Mouse (Mus musculus): ENCODE results near the gene Pex11g. TPM values are rescaled to one million over a fixed set of nuclear protein-coding genes. Genes with fewer than 3 reads are reported as not detected.

Gene Pex11g
- polyA plus RNA-seq, 1 experiment from 2014 or later: 9.7 TPM

DNA sequence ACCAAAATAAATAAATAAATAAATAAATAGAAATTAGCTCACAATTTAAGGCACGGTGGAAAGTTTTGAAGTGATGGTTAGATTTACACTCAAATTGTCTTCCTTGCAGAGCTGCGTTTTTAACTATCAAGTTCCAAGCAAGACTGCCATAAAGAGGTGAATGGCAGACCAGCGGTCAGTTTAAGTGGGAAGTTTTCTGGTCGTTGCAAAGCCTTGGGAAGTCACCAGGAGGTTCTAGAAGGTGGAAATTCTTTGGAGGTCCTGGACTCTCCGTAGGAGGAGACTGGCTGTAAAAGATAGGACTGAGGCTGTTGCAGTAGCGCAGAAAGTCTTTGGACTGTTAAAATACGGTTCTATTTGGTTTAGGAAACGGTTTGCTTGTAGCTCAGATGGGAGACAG lies 32.3 kb upstream of the Pex11g start:
- no peaks in the 10 kb centered on the region for H3K9me3 ChIP-seq (replicated peaks)
- peak overlapping the region; percentile 64 for H3K4me2 ChIP-seq (replicated peaks)
- ATAC-seq (ENCODE audit: insufficient number of reproducible peaks, low FRiP score, low TSS enrichment, low read depth): no peak
- H3K4me3 ChIP-seq (replicated peaks): peak overlapping the region; percentile 80
- no peaks in the 10 kb centered on the region for H3K27me3 ChIP-seq
- peaks cover 22% of the 10 kb centered on the region for H3K36me3 ChIP-seq
- H3K4me1 ChIP-seq: peaks cover 23% of the 10 kb centered on the region
- H3K9ac ChIP-seq: peak overlapping the region; percentile 74
- 6% methylated on average over 8 of the region's 8 CpGs for WGBS
- H3K27ac ChIP-seq (replicated peaks): peak overlapping the region; percentile 89

DNA sequence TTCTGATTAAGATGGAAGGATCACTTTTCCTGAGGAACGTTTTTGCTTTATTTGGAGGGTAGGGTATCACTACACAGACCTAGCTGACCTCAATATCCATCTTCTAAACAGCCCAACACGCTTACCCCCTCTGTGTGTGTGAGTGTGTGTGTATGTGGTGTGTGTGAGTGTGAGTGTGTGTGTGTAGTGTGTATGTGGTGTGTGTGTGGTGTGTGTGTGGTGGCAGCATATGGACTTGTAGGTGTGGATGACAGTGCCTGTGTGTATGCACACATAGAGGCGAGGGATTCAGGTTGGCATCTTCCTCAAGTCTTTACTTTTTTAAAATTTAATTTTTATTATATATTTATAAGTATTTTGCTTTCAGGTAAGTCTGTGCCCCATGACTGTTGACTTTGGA lies 31.1 kb upstream of the Pex11g start:
- Histone ChIP-seq H3K27ac (replicated peaks) (no peak overlapping the region), H3K36me3 (peaks cover 27% of the 10 kb centered on the region), H3K4me1 (peaks cover 31% of the 10 kb centered on the region), H3K4me2 (replicated peaks) (no peak overlapping the region), H3K27me3 (no peaks in the 10 kb centered on the region), H3K9ac (no peak overlapping the region), H3K9me3 (replicated peaks) (no peaks in the 10 kb centered on the region), H3K4me3 (replicated peaks) (no peak overlapping the region)
- WGBS: 90% methylated on average over 3 of the region's 3 CpGs
- ATAC-seq (ENCODE audit: insufficient number of reproducible peaks, low FRiP score, low TSS enrichment, low read depth): no peak

DNA sequence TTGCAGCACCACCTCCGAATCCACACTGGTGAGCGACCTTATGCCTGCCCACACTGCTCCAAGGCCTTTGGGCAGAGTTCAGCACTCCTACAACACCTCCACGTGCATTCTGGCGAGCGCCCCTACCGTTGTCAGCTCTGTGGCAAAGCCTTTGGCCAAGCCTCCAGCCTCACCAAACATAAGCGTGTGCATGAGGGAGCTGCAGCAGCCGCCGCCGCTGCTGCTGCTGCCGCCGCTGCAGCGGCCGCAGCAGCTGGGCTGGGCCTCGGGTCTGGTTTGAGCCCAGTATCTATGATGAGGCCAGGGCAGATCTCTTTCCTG lies 28.9 kb upstream of the Pex11g start:
- Histone ChIP-seq H3K9ac (no peak overlapping the region), H3K9me3 (replicated peaks) (no peaks in the 10 kb centered on the region), H3K4me3 (replicated peaks) (no peak overlapping the region), H3K27ac (replicated peaks) (no peak overlapping the region), H3K4me2 (replicated peaks) (no peak overlapping the region), H3K4me1 (peaks cover 21% of the 10 kb centered on the region), H3K27me3 (no peaks in the 10 kb centered on the region), H3K36me3 (peaks cover 27% of the 10 kb centered on the region)
- 92% methylated on average over 15 of the region's 15 CpGs for WGBS
- no peak for ATAC-seq (ENCODE audit: insufficient number of reproducible peaks, low FRiP score, low TSS enrichment, low read depth)

DNA sequence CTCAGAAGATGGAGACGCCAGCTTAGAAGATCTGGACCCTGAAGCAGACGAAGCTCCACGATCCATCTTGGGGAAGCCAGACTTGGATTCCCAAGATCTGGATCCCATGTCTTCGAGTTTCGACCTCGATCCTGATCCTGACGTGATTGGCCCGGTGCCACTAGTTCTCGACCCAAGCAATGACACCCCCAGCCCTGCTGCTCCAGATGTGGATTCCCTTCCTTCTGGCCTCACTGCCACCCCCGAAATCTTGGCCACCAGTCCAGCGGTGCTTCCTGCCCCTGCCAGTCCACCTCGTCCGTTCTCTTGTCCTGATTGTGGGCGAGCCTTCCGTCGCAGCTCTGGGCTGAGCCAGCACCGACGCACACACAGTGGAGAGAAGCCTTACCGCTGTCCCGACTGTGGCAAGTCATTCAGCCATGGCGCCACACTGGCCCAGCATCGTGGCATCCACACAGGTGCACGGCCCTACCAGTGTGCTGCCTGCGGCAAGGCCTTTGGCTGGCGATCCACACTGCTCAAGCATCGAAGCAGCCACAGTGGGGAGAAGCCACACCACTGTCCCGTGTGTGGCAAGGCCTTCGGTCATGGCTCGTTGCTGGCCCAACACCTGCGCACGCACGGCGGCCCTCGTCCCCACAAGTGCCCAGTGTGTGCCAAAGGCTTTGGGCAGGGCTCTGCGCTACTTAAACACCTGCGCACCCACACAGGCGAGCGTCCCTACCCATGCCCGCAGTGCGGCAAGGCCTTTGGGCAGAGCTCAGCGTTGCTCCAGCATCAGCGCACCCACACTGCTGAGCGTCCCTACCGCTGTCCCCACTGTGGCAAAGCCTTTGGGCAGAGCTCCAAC lies 28.3 kb upstream of the Pex11g start:
- H3K4me3 ChIP-seq (replicated peaks): no peak overlapping the region
- peaks cover 27% of the 10 kb centered on the region for H3K36me3 ChIP-seq
- no peak for ATAC-seq (ENCODE audit: insufficient number of reproducible peaks, low FRiP score, low TSS enrichment, low read depth)
- H3K27ac ChIP-seq (replicated peaks): no peak overlapping the region
- no peaks in the 10 kb centered on the region for H3K9me3 ChIP-seq (replicated peaks)
- H3K4me1 ChIP-seq: peaks cover 16% of the 10 kb centered on the region; the same call in 1 of the 2 replicates
- WGBS: 96% methylated on average over 44 of the region's 44 CpGs
- H3K9ac ChIP-seq: no peak overlapping the region
- H3K27me3 ChIP-seq: no peaks in the 10 kb centered on the region
- H3K4me2 ChIP-seq (replicated peaks): no peak overlapping the region

DNA sequence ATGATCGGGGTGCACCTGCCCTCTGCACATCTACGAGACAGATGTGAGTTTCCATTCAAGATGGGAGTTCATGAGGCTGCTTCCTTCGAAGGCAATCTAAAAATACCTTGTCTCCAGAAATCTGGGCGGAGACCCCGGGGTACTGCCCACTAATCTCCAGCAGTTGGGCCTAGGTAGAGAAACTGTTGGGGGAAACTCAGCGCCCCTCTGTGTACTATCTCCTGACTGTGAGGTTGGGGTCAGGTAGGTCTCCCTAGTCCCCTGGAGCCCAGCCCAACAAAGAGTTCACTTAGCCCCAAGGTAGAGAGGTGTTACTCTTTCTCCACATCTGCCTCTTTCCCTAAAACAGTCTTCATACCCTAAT lies 26.3 kb upstream of the Pex11g start:
- WGBS: 32% methylated on average over 6 of the region's 6 CpGs
- no peaks in the 10 kb centered on the region for H3K9me3 ChIP-seq (replicated peaks)
- H3K9ac ChIP-seq: peak overlapping the region; percentile 100
- H3K4me3 ChIP-seq (replicated peaks): peak overlapping the region; percentile 88
- no peaks in the 10 kb centered on the region for H3K27me3 ChIP-seq
- H3K36me3 ChIP-seq: peaks cover 27% of the 10 kb centered on the region
- H3K4me1 ChIP-seq: 0 out of 2 replicates have a peak, but pooled peaks cover 8% of the 10 kb centered on the region
- H3K27ac ChIP-seq (replicated peaks): peak overlapping the region; percentile 93
- peak overlapping the region; percentile 70 for H3K4me2 ChIP-seq (replicated peaks)
- no peak for ATAC-seq (ENCODE audit: insufficient number of reproducible peaks, low FRiP score, low TSS enrichment, low read depth)

DNA sequence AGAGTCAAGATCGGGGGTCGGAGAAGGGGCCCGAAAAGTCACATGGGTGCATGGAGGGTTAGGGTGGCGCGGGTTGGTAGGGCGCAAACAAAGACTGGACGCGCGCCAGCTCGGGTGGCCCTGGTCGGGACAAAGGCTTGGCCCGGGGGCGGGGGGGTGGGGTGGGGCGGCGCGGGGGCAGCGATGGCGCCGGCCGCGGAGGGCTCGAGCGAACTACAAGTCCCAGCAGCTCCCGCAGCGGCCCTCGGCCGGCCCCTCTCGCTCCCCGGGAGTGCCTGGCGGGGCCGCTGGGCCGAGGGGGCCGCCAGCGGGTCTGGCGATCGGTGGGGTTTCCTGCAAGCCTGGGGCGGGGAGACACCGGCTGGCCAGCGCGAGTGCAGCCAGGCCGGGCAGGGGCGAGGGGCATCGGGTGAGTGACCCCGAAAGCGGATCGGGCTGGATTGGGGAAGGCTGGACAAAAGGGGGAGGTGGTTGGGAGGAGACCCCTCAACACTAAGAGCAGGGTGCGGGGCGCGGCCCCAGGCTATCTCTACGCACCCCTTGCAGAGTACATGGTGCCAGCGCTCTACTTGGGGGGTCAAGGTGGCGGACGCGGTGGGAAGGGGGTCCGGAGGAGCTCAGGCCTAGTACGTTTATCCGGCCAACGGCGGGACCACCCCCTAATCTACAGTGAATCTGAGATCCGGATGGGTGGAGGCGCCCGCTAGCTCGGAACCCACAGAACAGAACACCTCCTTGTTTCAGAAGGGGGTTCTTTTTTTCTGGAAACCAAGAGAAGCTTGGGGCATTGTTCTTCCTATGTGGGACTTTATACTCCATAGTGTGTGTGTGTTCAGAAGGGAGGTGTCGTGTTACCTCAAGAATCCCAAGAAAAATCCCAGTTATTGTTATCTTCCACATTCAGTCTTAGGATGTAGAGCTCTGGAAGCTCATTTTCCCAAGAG lies 25.7 kb upstream of the Pex11g start, which contains the start of gene Zfp358:
Zfp358 (plus strand) TSS at position 238 of the 944 bp plus-strand sequence.
- H3K36me3 ChIP-seq: peaks cover 27% of the 10 kb centered on the region
- peak within 1 kb of the TSS; percentile 70 for H3K4me2 ChIP-seq (replicated peaks)
- no peaks in the 10 kb centered on the region for H3K27me3 ChIP-seq
- 0 out of 2 replicates have a peak, but pooled peaks cover 8% of the 10 kb centered on the region for H3K4me1 ChIP-seq
- peak; percentile 92 for ATAC-seq (ENCODE audit: insufficient number of reproducible peaks, low FRiP score, low TSS enrichment, low read depth)
- H3K4me3 ChIP-seq (replicated peaks): peak within 1 kb of the TSS; percentile 88
- under 1% methylated on average over 63 of the region's 64 CpGs for WGBS
- peak within 1 kb of the TSS; percentile 100 for H3K9ac ChIP-seq
- H3K9me3 ChIP-seq (replicated peaks): no peaks in the 10 kb centered on the region
- peak within 1 kb of the TSS; percentile 93 for H3K27ac ChIP-seq (replicated peaks)

DNA sequence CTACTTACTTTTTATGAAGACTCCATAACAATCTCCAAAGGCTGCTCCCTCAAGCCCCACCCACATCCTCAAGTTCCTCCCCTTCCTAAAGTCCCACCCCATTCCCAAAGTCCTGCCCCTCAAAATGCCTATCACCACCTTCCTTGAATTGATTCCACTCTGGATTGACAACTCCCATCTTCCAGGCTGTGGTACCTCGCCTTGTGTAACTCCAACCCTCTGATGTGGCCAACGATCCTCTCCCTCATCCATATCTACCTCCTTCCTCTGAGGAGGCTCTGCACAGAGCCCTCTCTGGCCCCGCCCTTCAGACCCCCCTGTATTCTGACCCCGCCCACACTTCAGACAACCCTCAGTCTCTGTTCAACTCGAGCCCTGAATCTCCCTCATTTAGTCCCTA lies 17.7 kb upstream of the Pex11g start:
- no peak overlapping the region for H3K4me3 ChIP-seq (replicated peaks)
- WGBS: 17% methylated on average over 5 of the region's 5 CpGs
- no peak for ATAC-seq (ENCODE audit: insufficient number of reproducible peaks, low FRiP score, low TSS enrichment, low read depth)

DNA sequence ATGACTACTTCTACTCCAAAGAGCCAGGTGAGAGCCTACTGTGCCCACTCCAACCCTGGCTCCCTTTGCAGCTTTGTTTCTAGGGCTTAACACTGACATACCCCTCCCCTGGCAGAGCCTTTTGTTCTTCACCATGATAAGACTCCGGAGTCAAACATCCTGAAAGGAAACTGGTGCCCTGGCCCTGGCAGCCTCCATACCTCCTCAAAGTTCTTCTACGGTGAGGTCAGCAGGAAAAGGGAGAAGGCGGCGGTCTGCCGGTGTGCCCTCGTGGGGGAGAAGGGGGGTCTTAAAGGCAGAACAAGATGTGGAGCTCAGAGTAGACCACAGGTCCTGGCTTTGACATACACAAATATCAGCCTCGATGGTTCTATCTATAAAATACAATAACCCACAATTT lies 16.1 kb upstream of the Pex11g start:
- Histone ChIP-seq H3K4me1 (no peaks in the 10 kb centered on the region), H3K9me3 (replicated peaks) (no peaks in the 10 kb centered on the region), H3K9ac (no peak overlapping the region), H3K36me3 (no peaks in the 10 kb centered on the region), H3K27me3 (no peaks in the 10 kb centered on the region), H3K4me2 (replicated peaks) (no peak overlapping the region), H3K27ac (replicated peaks) (no peak overlapping the region), H3K4me3 (replicated peaks) (no peak overlapping the region)
- WGBS: 83% methylated on average over 7 of the region's 7 CpGs
- no peak for ATAC-seq (ENCODE audit: insufficient number of reproducible peaks, low FRiP score, low TSS enrichment, low read depth)

More for the DNA sequence above, 17.7 kb upstream of the Pex11g start:
- H3K27ac ChIP-seq (replicated peaks): no peak overlapping the region
- H3K27me3 ChIP-seq: no peaks in the 10 kb centered on the region
- H3K36me3 ChIP-seq: no peaks in the 10 kb centered on the region
- H3K4me2 ChIP-seq (replicated peaks): no peak overlapping the region
- H3K9me3 ChIP-seq (replicated peaks): no peaks in the 10 kb centered on the region
- H3K4me1 ChIP-seq: no peaks in the 10 kb centered on the region
- no peak overlapping the region for H3K9ac ChIP-seq

DNA sequence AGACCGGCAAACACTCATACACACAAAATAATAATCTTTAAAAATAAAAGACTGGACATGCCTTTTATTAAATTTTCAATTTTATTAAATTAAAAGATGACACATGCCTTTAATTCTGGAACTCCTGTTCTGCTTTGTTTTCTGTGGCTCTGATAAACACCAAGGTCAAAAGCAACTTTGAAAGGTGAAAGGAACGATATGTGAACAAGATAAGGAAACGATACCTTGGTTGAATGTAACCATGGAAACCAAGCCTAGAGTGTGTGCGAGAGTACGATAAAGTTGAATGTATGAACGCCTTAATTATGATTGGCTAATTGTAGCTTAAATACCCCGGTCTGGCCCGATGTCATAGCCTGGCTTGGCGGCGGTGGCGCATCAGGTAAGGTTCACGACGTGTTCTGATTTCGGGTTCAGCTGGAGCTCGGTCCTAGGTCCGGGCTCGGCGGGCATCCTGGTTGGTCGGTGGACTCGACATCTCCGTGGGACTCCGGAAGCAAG lies 14.8 kb upstream of the Pex11g start:
- Histone ChIP-seq H3K9me3 (replicated peaks) (no peaks in the 10 kb centered on the region), H3K4me1 (no peaks in the 10 kb centered on the region), H3K4me2 (replicated peaks) (no peak overlapping the region), H3K27me3 (no peaks in the 10 kb centered on the region), H3K36me3 (no peaks in the 10 kb centered on the region), H3K4me3 (replicated peaks) (no peak overlapping the region), H3K27ac (replicated peaks) (no peak overlapping the region), H3K9ac (no peak overlapping the region)
- 85% methylated on average over 22 of the region's 22 CpGs for WGBS
- ATAC-seq (ENCODE audit: insufficient number of reproducible peaks, low FRiP score, low TSS enrichment, low read depth): no peak

DNA sequence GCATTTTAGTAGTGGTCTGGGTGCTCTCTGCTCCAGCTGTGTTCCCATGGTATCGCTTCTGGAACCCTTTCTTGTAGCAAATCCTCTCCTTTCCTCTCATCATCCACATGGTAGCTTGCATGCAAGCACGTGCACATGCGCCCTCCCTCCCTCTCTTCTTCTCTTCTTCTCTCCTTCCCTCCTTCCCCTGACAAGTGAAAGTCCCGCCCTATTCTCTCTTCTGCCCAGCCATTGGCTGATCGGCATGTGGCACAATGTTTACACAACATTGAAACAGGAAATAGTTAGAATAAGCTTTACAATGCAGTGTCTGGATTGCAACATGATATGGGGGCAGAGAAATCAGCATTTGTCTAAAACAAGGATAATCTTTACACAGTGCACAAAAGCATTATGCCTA lies 14.1 kb upstream of the Pex11g start:
- no peak overlapping the region for H3K27ac ChIP-seq (replicated peaks)
- ATAC-seq (ENCODE audit: insufficient number of reproducible peaks, low FRiP score, low TSS enrichment, low read depth): no peak
- no peaks in the 10 kb centered on the region for H3K9me3 ChIP-seq (replicated peaks)
- no peak overlapping the region for H3K9ac ChIP-seq
- H3K4me3 ChIP-seq (replicated peaks): no peak overlapping the region
- H3K27me3 ChIP-seq: no peaks in the 10 kb centered on the region
- 52% methylated on average over 5 of the region's 5 CpGs for WGBS
- H3K36me3 ChIP-seq: no peaks in the 10 kb centered on the region
- H3K4me2 ChIP-seq (replicated peaks): no peak overlapping the region
- H3K4me1 ChIP-seq: no peaks in the 10 kb centered on the region

DNA sequence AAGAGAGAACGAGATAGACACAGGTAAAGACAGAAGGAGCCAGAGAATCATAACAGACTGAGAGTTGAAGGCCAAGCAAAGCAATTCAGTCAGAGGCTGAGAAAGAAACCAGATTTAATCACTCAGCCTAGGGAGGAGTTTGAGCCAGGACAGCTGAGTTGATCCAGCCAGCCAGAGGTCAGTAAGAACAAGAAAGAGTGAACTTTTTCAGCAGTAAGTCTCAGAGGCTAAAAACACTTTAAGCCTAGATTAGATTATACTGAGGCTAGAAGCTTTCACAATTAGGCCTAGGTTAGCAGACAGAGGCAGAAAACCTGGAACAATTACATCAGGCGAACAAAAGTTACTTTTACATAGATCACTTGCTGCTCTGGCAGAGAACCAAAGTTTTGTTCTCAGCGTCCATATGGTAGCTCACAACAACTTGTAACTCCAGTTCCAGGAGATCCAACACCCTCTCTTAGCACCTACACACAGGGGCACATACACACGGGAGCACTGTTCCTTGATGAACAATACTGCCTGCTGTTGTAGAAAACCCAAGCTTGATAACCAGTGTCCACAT lies 12.8 kb upstream of the Pex11g start:
- Histone ChIP-seq H3K9ac (no peak overlapping the region), H3K27ac (replicated peaks) (no peak overlapping the region), H3K36me3 (no peaks in the 10 kb centered on the region), H3K4me2 (replicated peaks) (no peak overlapping the region), H3K27me3 (peaks cover 9% of the 10 kb centered on the region), H3K4me3 (replicated peaks) (no peak overlapping the region), H3K4me1 (peaks cover 6% of the 10 kb centered on the region; the same call in 1 of the 2 replicates), H3K9me3 (replicated peaks) (no peaks in the 10 kb centered on the region)
- ATAC-seq (ENCODE audit: insufficient number of reproducible peaks, low FRiP score, low TSS enrichment, low read depth): no peak
- 61% methylated on average over 4 of the region's 4 CpGs for WGBS

All from embryonic facial prominence, embryonic 15.5 days (tissue).